Mouse (Mus musculus) hindbrain, embryonic 11.5 days (tissue): ENCODE data around the gene F2rl3. TPM values are rescaled to one million over a fixed set of nuclear protein-coding genes. Genes with fewer than 3 reads are reported as not detected.

Experiments
- ATAC-seq: fragments of 200-750 bp; cut with Nextera tagmentation; 2 replicates; pipeline ENCODE4 v1.8.0; 2017; ENCODE audit warnings: mild to moderate bottlenecking, moderate TSS enrichment, moderate library complexity; ENCODE audit not compliant: low FRiP score
- DNase-seq: peaks from one replicate; pipeline ENCODE4 v3.0.0-alpha.2; 2015; ENCODE audit warnings: low spot score
- H3K27ac ChIP-seq: fragments of 300-500 bp; sonication (generic); 2 replicates; pipeline ENCODE4 v1.5.1; 2014; ENCODE audit warnings: mild to moderate bottlenecking, low read depth, low read length
- H3K27me3 ChIP-seq: fragments of 300-500 bp; sonication (generic); 2 replicates; pipeline ENCODE4 v1.6.1; 2014; ENCODE audit warnings: mild to moderate bottlenecking, low read length, moderate library complexity, mixed read lengths; ENCODE audit not compliant: control insufficient read depth, insufficient read depth
- H3K36me3 ChIP-seq: fragments of 300-500 bp; sonication (generic); 2 replicates; pipeline ENCODE4 v1.6.1; 2014; ENCODE audit warnings: mild to moderate bottlenecking, low read length, moderate library complexity, mixed read lengths; ENCODE audit not compliant: control insufficient read depth, insufficient read depth
- H3K4me1 ChIP-seq: fragments of 300-500 bp; sonication (generic); replicated peaks from 2 replicates; pipeline ENCODE4 v1.6.1; 2014; ENCODE audit warnings: low read length, mixed read lengths; ENCODE audit not compliant: control insufficient read depth, insufficient read depth
- H3K4me2 ChIP-seq: fragments of 300-500 bp; sonication (generic); replicated peaks from 2 replicates; pipeline ENCODE4 v1.6.1; 2014; ENCODE audit warnings: mild to moderate bottlenecking, low read depth, low read length
- H3K4me3 ChIP-seq: fragments of 300-500 bp; sonication (generic); 2 replicates; pipeline ENCODE4 v1.5.1; 2014; ENCODE audit warnings: low read depth, low read length
- H3K9ac ChIP-seq: fragments of 300-500 bp; sonication (generic); 2 replicates; pipeline ENCODE4 v1.6.1; 2014; ENCODE audit warnings: low read depth, low read length
- H3K9me3 ChIP-seq: fragments of 300-500 bp; sonication (generic); 2 replicates; pipeline ENCODE4 v1.6.1; 2016; ENCODE audit warnings: low read length; ENCODE audit not compliant: control insufficient read depth
- WGBS: fragments of 180-500 bp; shearing (Covaris S2); extraction: QIAGEN DNeasy Blood & Tissue Kit; methylation state at CpG from one replicate; pipeline ENCODE4 v1.1.7; 2014; 5-methylcytosine and 5-hydroxymethylcytosine counted together
- polyA plus RNA-seq: library from polyadenylated mRNA; unstranded; fragments of >200 nt; fragmentation: Nextera tagmentation; extraction: Ambion mirVana; gene quantifications from 2 replicates; pipeline ENCODE4 v1.2.1, GENCODE M21; 2014

Gene F2rl3
- polyA plus RNA-seq, 1 experiment from 2014 or later: 0.91 TPM

GRCm38 (mm10) chr8:72756771-72757390, 4.8 kb upstream of the F2rl3 start:
- Histone ChIP-seq H3K4me2 (no peak overlapping the region), H3K4me3 (no peak overlapping the region), H3K4me1 (no peaks in the 10 kb centered on the region), H3K36me3 (peaks cover 15% of the 10 kb centered on the region), H3K9ac (no peak overlapping the region), H3K27me3 (no peaks in the 10 kb centered on the region), H3K9me3 (no peaks in the 10 kb centered on the region), H3K27ac (no peak overlapping the region)
- ATAC-seq (no peak), DNase-seq (no peak)
- 97% methylated on average over 35 of the region's 35 CpGs for WGBS

DNA sequence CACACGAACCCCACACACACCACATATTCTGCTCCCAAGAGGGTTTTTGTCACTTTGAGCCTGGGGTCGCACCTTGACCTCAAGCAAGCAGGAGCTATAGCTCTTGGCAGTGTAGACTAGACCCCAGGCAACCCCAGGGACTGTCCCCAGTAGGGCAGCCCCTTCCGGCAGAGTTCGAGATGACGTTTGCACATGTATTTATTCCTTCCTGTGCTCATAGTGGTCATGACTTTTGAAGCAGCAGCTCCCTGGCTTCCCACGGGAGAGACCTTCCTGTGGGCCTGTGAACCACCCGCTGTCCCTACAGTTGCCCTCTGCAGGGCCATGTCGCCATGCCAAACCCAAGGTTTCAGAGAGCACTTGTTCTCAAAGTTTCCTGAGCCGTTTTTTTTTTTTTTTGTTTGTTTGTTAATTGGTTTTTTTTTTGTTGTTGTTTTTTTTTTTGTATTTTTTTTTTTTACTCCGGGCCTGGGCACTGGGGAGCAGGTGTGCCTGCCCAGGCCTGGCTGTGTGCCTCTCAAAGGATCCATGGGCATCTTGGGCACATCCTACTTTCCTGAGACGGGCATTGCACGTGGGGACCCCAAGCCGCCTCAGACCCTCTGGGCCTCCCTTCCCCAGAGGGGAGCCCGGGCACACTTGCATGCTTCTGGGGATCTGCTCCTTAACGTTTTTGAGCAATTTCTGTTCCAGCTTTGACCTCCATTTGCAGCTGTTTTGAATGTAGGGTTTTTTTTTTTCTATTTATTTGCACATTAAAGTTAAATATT, 4.1 kb upstream of the F2rl3 start:
- 92% methylated on average over 15 of the region's 15 CpGs for WGBS

GRCm38 (mm10) chr8:72758310-72758709, 3.4 kb upstream of the F2rl3 start:
- ATAC-seq (no peak), DNase-seq (no peak)
- H3K4me1 ChIP-seq: no peaks in the 10 kb centered on the region
- H3K9ac ChIP-seq: no peak overlapping the region
- H3K27me3 ChIP-seq: no peaks in the 10 kb centered on the region
- H3K4me3 ChIP-seq: no peak overlapping the region
- H3K9me3 ChIP-seq: no peaks in the 10 kb centered on the region
- H3K4me2 ChIP-seq: no peak overlapping the region
- peaks cover 8% of the 10 kb centered on the region for H3K36me3 ChIP-seq
- H3K27ac ChIP-seq: no peak overlapping the region

More for the DNA sequence above, 4.1 kb upstream of the F2rl3 start:
- Histone ChIP-seq H3K4me3 (no peak overlapping the region), H3K27me3 (no peaks in the 10 kb centered on the region), H3K9me3 (no peaks in the 10 kb centered on the region), H3K9ac (no peak overlapping the region), H3K36me3 (peaks cover 12% of the 10 kb centered on the region), H3K4me2 (no peak overlapping the region), H3K4me1 (no peaks in the 10 kb centered on the region), H3K27ac (no peak overlapping the region)
- no peak for DNase-seq
- ATAC-seq: no peak

DNA sequence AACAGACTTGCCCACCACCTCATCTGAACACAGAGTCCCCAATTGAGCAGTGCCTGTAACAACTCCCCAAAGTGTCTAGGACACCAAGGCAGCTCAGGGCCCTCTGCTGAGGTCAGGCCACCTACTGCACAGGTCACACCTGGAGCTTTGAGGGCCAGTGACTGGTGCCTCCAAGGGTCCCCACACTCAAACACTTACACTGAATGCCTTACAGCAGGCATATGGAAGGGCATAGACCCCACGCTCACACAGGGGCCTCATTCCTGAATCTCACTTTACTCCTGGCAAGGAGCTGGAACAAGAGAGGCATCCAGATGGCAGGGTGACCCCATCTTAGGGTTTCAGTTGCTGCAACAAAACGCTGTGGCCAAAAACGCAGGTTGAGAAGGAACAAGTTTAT, 1.5 kb upstream of the F2rl3 start:
- no peaks in the 10 kb centered on the region for H3K9me3 ChIP-seq
- no peak for DNase-seq
- no peaks in the 10 kb centered on the region for H3K4me1 ChIP-seq
- H3K4me2 ChIP-seq: no peak overlapping the region
- peaks cover 5% of the 10 kb centered on the region for H3K36me3 ChIP-seq
- no peak overlapping the region for H3K27ac ChIP-seq
- ATAC-seq: no peak
- H3K27me3 ChIP-seq: no peaks in the 10 kb centered on the region
- 85% methylated on average over 3 of the region's 3 CpGs for WGBS
- no peak overlapping the region for H3K4me3 ChIP-seq
- H3K9ac ChIP-seq: no peak overlapping the region

GRCm38 (mm10) chr8:72762306-72762705, 626 bp downstream of the F2rl3 start:
- no peaks in the 10 kb centered on the region for H3K4me1 ChIP-seq
- peaks cover under 1% of the 10 kb centered on the region; the same call in 1 of the 2 replicates for H3K36me3 ChIP-seq
- H3K9me3 ChIP-seq: no peaks in the 10 kb centered on the region
- 96% methylated on average over 12 of the region's 12 CpGs for WGBS
- ATAC-seq: no peak
- H3K27ac ChIP-seq: no peak overlapping the region
- no peak overlapping the region for H3K4me2 ChIP-seq
- no peak overlapping the region for H3K4me3 ChIP-seq
- no peak for DNase-seq
- H3K9ac ChIP-seq: no peak overlapping the region
- no peaks in the 10 kb centered on the region for H3K27me3 ChIP-seq

- no peaks in the 10 kb centered on the region for H3K36me3 ChIP-seq
- no peak for ATAC-seq
- H3K4me2 ChIP-seq: no peak overlapping the region
- H3K4me1 ChIP-seq: no peaks in the 10 kb centered on the region
- no peak overlapping the region for H3K9ac ChIP-seq
- no peaks in the 10 kb centered on the region for H3K9me3 ChIP-seq
- WGBS: 69% methylated on average over 4 of the region's 4 CpGs
- no peak overlapping the region for H3K4me3 ChIP-seq
- no peak overlapping the region for H3K27ac ChIP-seq
- no peak for DNase-seq
- H3K27me3 ChIP-seq: no peaks in the 10 kb centered on the region
Observed at GRCm38 (mm10) chr8:72765696-72766095, 4.0 kb downstream of the F2rl3 start.

- WGBS: 32% methylated on average over 7 of the region's 7 CpGs
Observed at GRCm38 (mm10) chr8:72766777-72767176, 5.1 kb downstream of the F2rl3 start.

GRCm38 (mm10) chr8:72777797-72778196, 16.1 kb downstream of the F2rl3 start:
- no peak for ATAC-seq
- no peak overlapping the region for H3K4me2 ChIP-seq
- H3K4me1 ChIP-seq: no peaks in the 10 kb centered on the region
- no peak overlapping the region for H3K27ac ChIP-seq
- no peaks in the 10 kb centered on the region for H3K36me3 ChIP-seq
- H3K27me3 ChIP-seq: no peaks in the 10 kb centered on the region
- no peaks in the 10 kb centered on the region for H3K9me3 ChIP-seq
- no peak overlapping the region for H3K4me3 ChIP-seq
- no peak for DNase-seq
- no peak overlapping the region for H3K9ac ChIP-seq
- WGBS: 87% methylated on average over 1 of the region's 1 CpGs

More at GRCm38 (mm10) chr8:72766777-72767176, 5.1 kb downstream of the F2rl3 start:
- DNase-seq: peak; percentile 7
- H3K9me3 ChIP-seq: no peaks in the 10 kb centered on the region
- H3K4me2 ChIP-seq: no peak overlapping the region
- H3K4me3 ChIP-seq: no peak overlapping the region
- no peaks in the 10 kb centered on the region for H3K36me3 ChIP-seq
- no peak for ATAC-seq
- H3K27ac ChIP-seq: no peak overlapping the region
- no peaks in the 10 kb centered on the region for H3K27me3 ChIP-seq
- no peaks in the 10 kb centered on the region for H3K4me1 ChIP-seq
- H3K9ac ChIP-seq: no peak overlapping the region

DNA sequence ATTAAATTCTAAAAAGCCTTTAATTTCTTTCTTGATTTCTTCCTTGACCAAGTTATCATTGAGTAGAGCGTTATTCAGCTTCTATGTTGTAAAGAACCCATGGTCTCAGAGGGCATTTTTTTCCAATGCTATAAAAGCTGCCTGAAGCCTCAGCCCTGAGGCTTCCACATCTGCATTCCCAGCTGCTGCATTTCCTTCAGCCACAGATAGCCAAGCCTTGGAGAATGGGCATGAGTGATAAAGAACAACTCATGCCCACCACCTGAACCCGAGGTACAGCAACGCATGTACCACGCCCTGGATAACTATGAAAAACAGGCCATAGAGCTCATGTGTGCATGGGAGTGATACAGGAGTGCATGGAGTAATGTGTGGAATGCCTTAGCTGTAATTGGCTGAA, 19.0 kb downstream of the F2rl3 start:
- no peak for ATAC-seq
- no peak for DNase-seq
- 93% methylated on average over 4 of the region's 4 CpGs for WGBS
- no peaks in the 10 kb centered on the region for H3K27me3 ChIP-seq
- no peak overlapping the region for H3K9ac ChIP-seq
- H3K4me1 ChIP-seq: no peaks in the 10 kb centered on the region
- H3K9me3 ChIP-seq: no peaks in the 10 kb centered on the region
- no peak overlapping the region for H3K4me2 ChIP-seq
- no peak overlapping the region for H3K27ac ChIP-seq
- H3K4me3 ChIP-seq: no peak overlapping the region
- no peaks in the 10 kb centered on the region for H3K36me3 ChIP-seq
